Mouse (Mus musculus) spleen, embryonic (tissue): ENCODE measurements around the gene D230025D16Rik.

Experiments used
- CTCF ChIA-PET: fragments of 350-600 bp; sonication (Branson Sonifier 250); formaldehyde crosslinking; loops from one replicate; lab custom pipeline; 2022; lab: Charles Lee

Gene D230025D16Rik

GRCm38 (mm10) chr8:105235206-105235605 lies 10.3 kb downstream of the D230025D16Rik start:
- CTCF ChIA-PET = no interaction called here

DNA sequence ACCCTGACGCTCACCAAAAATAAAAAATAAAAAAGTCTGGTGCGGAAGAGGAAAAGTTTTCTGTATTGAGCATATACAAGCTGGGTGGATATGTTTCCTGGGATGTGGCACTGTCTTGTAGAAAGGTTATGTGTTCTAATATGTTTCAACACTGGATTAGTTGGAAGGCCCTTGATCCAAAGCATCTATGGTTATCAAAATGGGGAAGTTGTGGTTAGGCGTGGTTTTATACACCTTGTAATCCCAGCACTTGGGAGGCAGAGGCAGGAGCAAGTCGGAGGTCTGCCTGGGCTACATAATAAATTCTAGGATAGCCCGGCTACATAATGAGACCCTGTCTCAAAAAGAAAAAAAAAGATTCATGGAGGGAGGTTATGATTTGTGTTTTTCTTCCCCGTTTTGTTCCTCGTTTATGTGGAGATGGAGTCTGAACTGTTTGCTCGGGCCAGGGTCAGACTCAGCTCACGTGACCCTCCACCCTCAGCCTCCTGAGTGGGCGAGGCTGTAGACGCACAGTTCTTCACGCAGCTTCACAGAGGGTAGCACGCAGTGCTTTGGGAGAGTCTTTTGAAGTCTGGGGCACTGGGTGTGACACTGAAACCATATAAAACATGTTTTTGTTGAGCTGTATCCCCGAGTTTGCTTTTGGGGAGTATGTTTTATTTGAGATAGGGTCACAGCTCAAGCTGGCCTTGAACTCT lies 12.6 kb downstream of the D230025D16Rik start:
- CTCF ChIA-PET = interaction anchor here (0.6 to 0.7 kb wide), 2 partner anchors 13 to 29 kb away, joined by 4 read pairs; no protein-coding TSS in a partner anchor

- CTCF ChIA-PET = interaction anchor here (1.1 kb wide), 1 partner anchor 19 kb away, joined by 3 read pairs; no protein-coding TSS in a partner anchor
Measured at GRCm38 (mm10) chr8:105241016-105241415, 16.1 kb downstream of the D230025D16Rik start.

DNA sequence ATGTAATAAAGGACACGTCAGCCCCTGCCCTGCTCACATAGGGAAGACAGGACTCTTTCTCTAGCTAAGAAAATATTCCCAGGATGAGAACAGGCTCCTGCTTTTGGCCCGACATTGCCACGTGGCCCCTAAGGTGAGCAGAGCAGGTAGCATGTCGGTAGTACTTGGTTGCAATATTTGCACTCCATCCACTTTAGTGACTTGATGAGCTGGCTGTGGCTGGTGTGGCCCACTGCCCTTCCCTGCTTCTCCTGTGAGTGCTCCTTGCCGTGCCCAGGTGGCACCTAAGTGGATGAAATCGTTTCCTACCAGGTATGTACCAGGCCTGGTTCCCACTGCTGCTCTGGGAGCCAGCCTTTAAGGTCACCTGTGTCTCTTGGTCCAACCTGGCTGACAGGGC lies 27.0 kb downstream of the D230025D16Rik start:
- CTCF ChIA-PET = no interaction called here

DNA sequence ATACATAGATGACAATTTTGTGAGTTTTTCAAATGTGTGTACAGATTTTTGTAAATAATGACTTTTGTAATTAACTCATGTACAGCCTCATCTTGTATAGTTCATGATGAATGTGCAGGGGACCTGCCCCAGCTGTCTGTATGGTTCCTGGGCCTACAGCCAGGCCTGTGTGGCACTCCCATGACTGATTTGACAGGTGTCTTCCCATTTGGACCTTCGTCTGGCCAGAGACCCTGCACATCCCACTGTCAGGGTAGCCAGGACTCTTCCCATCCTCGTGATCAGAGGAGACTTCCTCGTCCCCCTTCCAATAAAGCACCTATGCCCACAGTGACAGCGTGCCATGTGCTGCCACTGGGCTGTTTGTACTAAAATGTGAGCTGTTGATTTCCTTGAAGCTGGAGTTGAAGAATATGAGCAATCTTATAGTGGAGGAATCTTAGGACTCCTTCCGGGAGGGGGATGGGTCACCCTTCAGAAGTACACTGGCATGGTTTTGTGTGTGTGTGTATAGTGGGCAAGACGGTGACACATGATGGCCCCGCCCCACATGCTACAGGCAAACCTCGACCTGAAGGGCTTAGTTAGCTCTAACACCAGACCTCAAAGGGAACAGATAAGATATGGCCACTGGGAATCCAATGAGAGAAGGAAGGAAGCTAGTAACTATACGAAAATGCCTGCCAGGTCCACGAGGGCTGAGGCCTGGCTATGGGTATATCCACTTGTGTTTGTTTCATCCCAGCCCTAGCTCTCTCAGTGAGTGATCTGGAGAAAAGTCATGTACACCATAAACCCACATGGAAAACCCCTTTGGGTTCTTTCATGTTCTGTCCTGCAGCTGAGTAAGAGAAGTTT lies 28.0 kb downstream of the D230025D16Rik start:
- CTCF ChIA-PET = interaction anchor here (1.1 kb wide), 1 partner anchor 27 kb away, joined by 4 read pairs; no protein-coding TSS in a partner anchor

DNA sequence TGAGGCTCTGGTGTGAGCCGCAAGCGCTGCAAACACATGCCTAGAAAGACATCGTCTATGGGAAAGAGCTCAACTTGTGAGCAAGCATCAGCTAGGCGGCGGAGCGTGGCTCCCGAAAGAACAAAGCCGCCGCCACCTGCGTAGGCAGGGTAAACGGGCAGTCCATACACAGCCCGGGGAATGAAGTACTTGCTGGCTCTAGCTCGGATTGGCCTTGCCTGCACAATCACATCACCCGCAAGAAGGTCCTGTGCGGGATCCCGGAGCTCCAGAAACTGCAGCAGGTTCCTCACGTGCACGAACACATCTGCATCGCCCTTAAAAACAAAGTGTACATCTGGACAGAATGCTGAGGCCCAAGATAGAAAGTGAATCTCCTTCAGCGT lies 28.8 kb downstream of the D230025D16Rik start:
- CTCF ChIA-PET = interaction anchor here (0.6 to 1.1 kb wide), 2 partner anchors 9 to 26 kb away, joined by 3 to 4 read pairs; no protein-coding TSS in a partner anchor

DNA sequence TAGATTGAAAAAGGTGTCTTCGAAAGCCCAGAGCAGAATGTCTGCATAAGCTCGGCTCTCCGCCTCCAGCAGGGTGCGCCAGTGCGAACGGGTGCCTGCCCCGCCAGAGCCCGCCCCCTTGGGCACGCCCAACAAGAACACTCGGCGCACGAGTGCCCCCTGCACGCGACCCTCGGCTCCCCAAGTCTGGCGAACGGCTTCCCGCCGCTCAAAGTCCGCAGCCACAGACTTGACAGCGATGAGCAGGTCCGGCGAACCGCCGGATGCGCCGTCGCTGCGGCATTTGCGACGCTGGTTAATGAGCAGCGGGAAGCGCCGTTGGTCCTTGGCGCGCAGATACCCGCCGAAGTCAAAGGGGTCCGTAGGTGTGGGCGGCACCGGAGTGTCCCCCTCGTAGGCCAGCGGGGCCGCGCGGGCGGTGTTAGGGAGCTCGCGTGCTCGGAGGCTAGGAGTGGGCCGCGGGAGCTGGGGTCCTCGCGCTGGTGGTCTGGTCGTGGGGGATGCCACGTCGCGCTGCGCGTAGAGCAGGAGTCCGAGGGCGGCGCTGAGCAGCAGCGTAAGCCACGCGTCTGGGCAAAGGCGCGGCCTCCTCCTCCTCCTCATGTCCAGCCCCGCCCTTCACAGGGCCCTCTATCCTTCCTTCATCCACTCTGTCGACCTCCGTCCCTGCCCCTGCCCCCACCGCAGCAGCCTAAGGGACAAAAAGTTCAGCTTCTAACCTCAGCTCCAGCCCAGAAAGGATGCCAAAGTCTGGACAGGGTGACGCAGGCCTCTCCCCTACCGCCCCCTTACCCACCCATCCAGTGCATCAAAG lies 29.4 kb downstream of the D230025D16Rik start:
- CTCF ChIA-PET = interaction anchor here (0.6 to 1.9 kb wide), 4 partner anchors 9 to 28 kb away, joined by 3 to 5 read pairs (median 4); no protein-coding TSS in a partner anchor

GRCm38 (mm10) chr8:105254966-105255350 lies 30.0 kb downstream of the D230025D16Rik start, which contains the start of gene B3gnt9:
B3gnt9 (minus strand) TSS chr8:105255153.
- CTCF ChIA-PET = interaction anchor here (1.1 to 1.9 kb wide), 2 partner anchors 13 to 28 kb away, joined by 3 to 5 read pairs; no protein-coding TSS in a partner anchor

- CTCF ChIA-PET = interaction anchor here (2.0 kb wide), 1 partner anchor 21 kb away, joined by 7 read pairs; no protein-coding TSS in a partner anchor
Measured at GRCm38 (mm10) chr8:105257318-105258114, 32.6 kb downstream of the D230025D16Rik start.

GRCm38 (mm10) chr8:105258911-105259720 lies 34.2 kb downstream of the D230025D16Rik start:
- CTCF ChIA-PET = interaction anchor here (0.6 to 2.0 kb wide), 4 partner anchors 20 to 116 kb away, joined by 3 to 7 read pairs (median 4); no protein-coding TSS in a partner anchor

- CTCF ChIA-PET = interaction anchor here (0.6 to 1.2 kb wide), 4 partner anchors 19 to 117 kb away, joined by 3 to 4 read pairs (median 3); no protein-coding TSS in a partner anchor
Measured at GRCm38 (mm10) chr8:105259721-105260320, 34.9 kb downstream of the D230025D16Rik start.

- CTCF ChIA-PET = interaction anchor here (0.6 to 1.2 kb wide), 3 partner anchors 19 to 1132 kb away, joined by 3 read pairs; no protein-coding TSS in a partner anchor
Measured at GRCm38 (mm10) chr8:105260371-105261099, 35.6 kb downstream of the D230025D16Rik start.

- CTCF ChIA-PET = interaction anchor here (0.6 kb wide), 3 partner anchors 28 to 1131 kb away, joined by 3 read pairs; no protein-coding TSS in a partner anchor
Measured at GRCm38 (mm10) chr8:105261326-105261980, 36.5 kb downstream of the D230025D16Rik start.

GRCm38 (mm10) chr8:105263244-105263912 lies 38.4 kb downstream of the D230025D16Rik start:
- CTCF ChIA-PET = interaction anchor here (0.7 kb wide), 1 partner anchor 9 kb away, joined by 3 read pairs; no protein-coding TSS in a partner anchor

DNA sequence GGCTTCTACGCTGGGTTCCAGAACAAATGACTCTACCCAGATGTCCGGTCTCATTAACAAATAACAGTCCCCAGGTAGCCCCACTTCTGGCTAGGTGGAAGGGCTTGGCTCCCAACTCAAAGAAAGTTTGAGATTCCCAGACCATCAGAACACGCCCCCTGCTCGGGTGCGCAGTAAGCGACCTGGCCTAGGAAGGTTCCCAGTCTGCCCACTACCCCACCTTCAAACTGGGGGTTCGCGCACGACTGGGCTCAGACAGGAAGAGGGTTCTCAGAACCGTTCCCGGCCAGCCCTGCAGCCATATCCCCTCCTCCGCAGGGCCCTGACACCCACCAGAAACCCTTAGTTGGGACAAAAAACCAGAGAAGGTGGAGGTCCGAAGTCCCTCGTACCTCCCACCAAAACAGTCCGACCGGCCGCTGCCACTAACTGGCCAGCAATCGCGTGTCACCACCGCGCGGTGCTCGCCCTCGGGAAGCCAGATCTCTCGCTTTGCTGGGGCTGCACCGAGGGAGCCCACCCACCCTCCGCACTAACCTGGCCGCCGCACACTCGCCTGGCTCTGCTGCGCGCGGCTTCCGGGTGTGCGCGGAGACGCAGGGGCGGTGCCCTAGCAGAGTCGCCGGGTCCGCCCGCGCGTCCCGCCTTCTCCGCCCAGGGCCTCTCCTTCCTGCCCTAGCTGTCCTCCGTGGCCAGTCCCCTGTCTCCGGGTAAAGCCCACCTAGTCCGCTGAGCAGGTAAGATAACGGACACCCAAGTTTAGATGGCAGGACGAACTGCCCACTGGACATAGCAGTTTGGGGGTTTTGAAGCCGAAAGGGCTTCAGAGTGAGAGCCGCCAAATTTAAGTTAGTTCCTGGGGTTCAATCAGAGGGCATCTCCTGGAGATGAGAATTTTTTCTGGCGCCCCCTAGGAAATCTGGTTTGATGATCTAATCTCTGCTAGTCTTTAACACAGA lies 39.4 kb downstream of the D230025D16Rik start, which contains the start of the genes Tradd and Fbxl8:
TSS of gene Tradd (minus strand) at position 586 of the 959 bp plus-strand sequence.
TSS of gene Fbxl8 (plus strand) at position 625 of the 959 bp plus-strand sequence.
- CTCF ChIA-PET = no interaction called here
